Mouse (Mus musculus): ENCODE measurements around the gene Slc12a5. TPM values are rescaled to one million over a fixed set of nuclear protein-coding genes. Genes with fewer than 3 reads are reported as not detected.
A peak's percentile ranks its signal among the peaks of the same experiment; 100 is the strongest.

Slc12a5 gene
- polyA plus RNA-seq, 1 experiment from 2014 or later: 2.0 TPM

GRCm38 (mm10) chr2:164991111-164991510 is 30.5 kb downstream of the Slc12a5 start:
- Histone ChIP-seq H3K4me1 (no peaks in the 10 kb centered on the region), H3K27me3 (peaks cover 13% of the 10 kb centered on the region), H3K4me3 (no peak overlapping the region), H3K9ac (no peak overlapping the region), H3K36me3 (no peaks in the 10 kb centered on the region), H3K27ac (no peak overlapping the region), H3K4me2 (replicated peaks) (no peak overlapping the region), H3K9me3 (no peaks in the 10 kb centered on the region)
- WGBS: 80% methylated on average over 3 of the region's 3 CpGs
- ATAC-seq (ENCODE audit: insufficient number of reproducible peaks, insufficient read depth, low FRiP score, low TSS enrichment): no peak

GRCm38 (mm10) chr2:164991808-164992207 is 31.2 kb downstream of the Slc12a5 start:
- no peak for ATAC-seq (ENCODE audit: insufficient number of reproducible peaks, insufficient read depth, low FRiP score, low TSS enrichment)
- Histone ChIP-seq H3K4me3 (no peak overlapping the region), H3K36me3 (no peaks in the 10 kb centered on the region), H3K27ac (no peak overlapping the region), H3K9ac (no peak overlapping the region), H3K4me2 (replicated peaks) (no peak overlapping the region), H3K9me3 (no peaks in the 10 kb centered on the region), H3K27me3 (peaks cover 20% of the 10 kb centered on the region), H3K4me1 (no peaks in the 10 kb centered on the region)
- 45% methylated on average over 10 of the region's 10 CpGs for WGBS

GRCm38 (mm10) chr2:164994156-164994555 is 33.6 kb downstream of the Slc12a5 start:
- Histone ChIP-seq H3K9me3 (no peaks in the 10 kb centered on the region), H3K27me3 (peaks cover 44% of the 10 kb centered on the region)

GRCm38 (mm10) chr2:164994659-164995428 is 34.2 kb downstream of the Slc12a5 start:
- Histone ChIP-seq H3K36me3 (peaks cover 8% of the 10 kb centered on the region), H3K27me3 (peaks cover 51% of the 10 kb centered on the region), H3K4me1 (peaks cover 18% of the 10 kb centered on the region), H3K9me3 (no peaks in the 10 kb centered on the region), H3K9ac (no peak overlapping the region), H3K27ac (no peak overlapping the region), H3K4me3 (no peak overlapping the region), H3K4me2 (replicated peaks) (no peak overlapping the region)
- WGBS: 56% methylated on average over 21 of the region's 21 CpGs
- no peak for ATAC-seq (ENCODE audit: insufficient number of reproducible peaks, insufficient read depth, low FRiP score, low TSS enrichment)

More at GRCm38 (mm10) chr2:164994156-164994555, 33.6 kb downstream of the Slc12a5 start:
- Histone ChIP-seq H3K27ac (no peak overlapping the region), H3K36me3 (peaks cover 1% of the 10 kb centered on the region; the same call in 1 of the 2 replicates), H3K9ac (no peak overlapping the region), H3K4me3 (no peak overlapping the region), H3K4me2 (replicated peaks) (no peak overlapping the region), H3K4me1 (peaks cover 18% of the 10 kb centered on the region)
- no peak for ATAC-seq (ENCODE audit: insufficient number of reproducible peaks, insufficient read depth, low FRiP score, low TSS enrichment)
- 88% methylated on average over 11 of the region's 11 CpGs for WGBS

GRCm38 (mm10) chr2:164995976-164996375 is 35.4 kb downstream of the Slc12a5 start:
- Histone ChIP-seq H3K4me1 (peaks cover 18% of the 10 kb centered on the region), H3K27ac (no peak overlapping the region), H3K4me2 (replicated peaks) (no peak overlapping the region), H3K36me3 (peaks cover 20% of the 10 kb centered on the region), H3K4me3 (no peak overlapping the region), H3K27me3 (peaks cover 54% of the 10 kb centered on the region), H3K9ac (no peak overlapping the region), H3K9me3 (no peaks in the 10 kb centered on the region)
- ATAC-seq (ENCODE audit: insufficient number of reproducible peaks, insufficient read depth, low FRiP score, low TSS enrichment): no peak
- WGBS: 70% methylated on average over 11 of the region's 11 CpGs

GRCm38 (mm10) chr2:164996848-164997720 is 36.5 kb downstream of the Slc12a5 start:
- peak overlapping the region; percentile 35 for H3K4me3 ChIP-seq
- no peak for ATAC-seq (ENCODE audit: insufficient number of reproducible peaks, insufficient read depth, low FRiP score, low TSS enrichment)
- H3K36me3 ChIP-seq: peaks cover 31% of the 10 kb centered on the region
- peaks cover 18% of the 10 kb centered on the region for H3K4me1 ChIP-seq
- H3K27me3 ChIP-seq: peaks cover 51% of the 10 kb centered on the region
- peak overlapping the region; percentile 62 for H3K4me2 ChIP-seq (replicated peaks)
- no peaks in the 10 kb centered on the region for H3K9me3 ChIP-seq
- H3K27ac ChIP-seq: no peak overlapping the region
- H3K9ac ChIP-seq: peak overlapping the region; percentile 21; the same call in 1 of the 2 replicates
- 7% methylated on average over 47 of the region's 49 CpGs for WGBS

- Histone ChIP-seq H3K9ac (peak overlapping the region; percentile 21), H3K4me3 (peak overlapping the region; percentile 35), H3K4me2 (replicated peaks) (peak overlapping the region; percentile 62), H3K36me3 (peaks cover 39% of the 10 kb centered on the region), H3K27me3 (peaks cover 51% of the 10 kb centered on the region), H3K9me3 (no peaks in the 10 kb centered on the region), H3K4me1 (peaks cover 18% of the 10 kb centered on the region), H3K27ac (no peak overlapping the region)
- no peak; the same call in 1 of the 2 replicates for ATAC-seq (ENCODE audit: insufficient number of reproducible peaks, insufficient read depth, low FRiP score, low TSS enrichment)
- 2% methylated on average over 52 of the region's 52 CpGs for WGBS
Observed at GRCm38 (mm10) chr2:164997721-164998428, 37.3 kb downstream of the Slc12a5 start.

GRCm38 (mm10) chr2:165001958-165002357 is 41.4 kb downstream of the Slc12a5 start:
- ATAC-seq (ENCODE audit: insufficient number of reproducible peaks, insufficient read depth, low FRiP score, low TSS enrichment): no peak
- no peak overlapping the region for H3K27ac ChIP-seq
- peaks cover 18% of the 10 kb centered on the region for H3K4me1 ChIP-seq
- no peaks in the 10 kb centered on the region for H3K9me3 ChIP-seq
- H3K27me3 ChIP-seq: peaks cover 32% of the 10 kb centered on the region
- no peak overlapping the region for H3K4me2 ChIP-seq (replicated peaks)
- 95% methylated on average over 13 of the region's 13 CpGs for WGBS
- H3K9ac ChIP-seq: no peak overlapping the region
- peaks cover 79% of the 10 kb centered on the region for H3K36me3 ChIP-seq
- H3K4me3 ChIP-seq: no peak overlapping the region

GRCm38 (mm10) chr2:165003108-165003507 is 42.5 kb downstream of the Slc12a5 start:
- H3K9ac ChIP-seq: no peak overlapping the region
- peaks cover 8% of the 10 kb centered on the region for H3K4me1 ChIP-seq
- peaks cover 20% of the 10 kb centered on the region for H3K27me3 ChIP-seq
- WGBS: 91% methylated on average over 3 of the region's 3 CpGs
- ATAC-seq (ENCODE audit: insufficient number of reproducible peaks, insufficient read depth, low FRiP score, low TSS enrichment): no peak
- H3K4me3 ChIP-seq: no peak overlapping the region
- no peak overlapping the region for H3K27ac ChIP-seq
- H3K4me2 ChIP-seq (replicated peaks): no peak overlapping the region
- peaks cover 91% of the 10 kb centered on the region for H3K36me3 ChIP-seq
- no peaks in the 10 kb centered on the region for H3K9me3 ChIP-seq

DNA sequence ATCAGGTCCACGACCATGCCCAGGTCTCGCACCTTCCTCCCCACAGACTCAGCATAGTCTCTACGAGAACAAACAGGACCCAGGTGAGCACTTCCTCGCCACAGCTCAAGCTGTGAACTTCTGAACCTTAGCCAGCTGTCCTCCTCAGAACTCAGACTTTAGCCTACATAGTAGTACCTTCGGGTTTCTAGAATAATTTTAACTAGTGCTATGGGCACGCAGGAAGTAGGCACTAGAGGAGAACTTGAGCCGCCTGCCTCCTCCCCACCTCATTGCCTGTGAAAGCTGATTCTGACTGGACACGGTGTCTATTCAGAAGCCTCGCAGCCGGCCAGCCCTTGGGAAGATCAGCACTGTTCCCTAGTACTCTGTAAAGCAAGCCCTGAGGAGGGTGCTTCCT is 43.6 kb downstream of the Slc12a5 start:
- H3K4me3 ChIP-seq: no peak overlapping the region
- peaks cover 9% of the 10 kb centered on the region for H3K27me3 ChIP-seq
- WGBS: 86% methylated on average over 10 of the region's 10 CpGs
- ATAC-seq (ENCODE audit: insufficient number of reproducible peaks, insufficient read depth, low FRiP score, low TSS enrichment): no peak
- H3K4me2 ChIP-seq (replicated peaks): no peak overlapping the region
- H3K36me3 ChIP-seq: peaks cover 100% of the 10 kb centered on the region
- H3K4me1 ChIP-seq: no peaks in the 10 kb centered on the region
- H3K27ac ChIP-seq: no peak overlapping the region
- no peak overlapping the region for H3K9ac ChIP-seq
- no peaks in the 10 kb centered on the region for H3K9me3 ChIP-seq

GRCm38 (mm10) chr2:165006813-165007212 is 46.2 kb downstream of the Slc12a5 start:
- ATAC-seq (ENCODE audit: insufficient number of reproducible peaks, insufficient read depth, low FRiP score, low TSS enrichment): no peak
- no peaks in the 10 kb centered on the region for H3K4me1 ChIP-seq
- H3K36me3 ChIP-seq: peaks cover 100% of the 10 kb centered on the region
- H3K4me3 ChIP-seq: no peak overlapping the region
- no peaks in the 10 kb centered on the region for H3K9me3 ChIP-seq
- no peaks in the 10 kb centered on the region for H3K27me3 ChIP-seq
- H3K4me2 ChIP-seq (replicated peaks): no peak overlapping the region
- 91% methylated on average over 4 of the region's 4 CpGs for WGBS
- H3K27ac ChIP-seq: no peak overlapping the region
- no peak overlapping the region for H3K9ac ChIP-seq

All from embryonic facial prominence, embryonic 12.5 days (tissue).